Mouse (Mus musculus) limb, embryonic 14.5 days (tissue): ENCODE results near the gene Hspa14. TPM values are rescaled to one million over a fixed set of nuclear protein-coding genes. Genes with fewer than 3 reads are reported as not detected.
A peak's percentile ranks its signal among the peaks of the same experiment; 100 is the strongest.

ENCODE experiments used
- ATAC-seq: fragments of 200-750 bp; cut with Nextera tagmentation; 2 replicates; pipeline ENCODE4 v1.8.0; 2017; ENCODE audit warnings: low read depth, moderate number of reproducible peaks, moderate TSS enrichment; ENCODE audit not compliant: low FRiP score
- DNase-seq: peaks from one replicate; pipeline ENCODE4 v3.0.0-alpha.2; 2015; ENCODE audit warnings: low spot score
- H3K27ac ChIP-seq: fragments of 300-500 bp; sonication (generic); replicated peaks from 2 replicates; pipeline ENCODE4 v1.5.1; 2014; ENCODE audit warnings: low read depth, mild to moderate bottlenecking, low read length, moderate library complexity, mixed read lengths
- H3K27me3 ChIP-seq: fragments of 300-500 bp; sonication (generic); 2 replicates; pipeline ENCODE4 v1.6.1; 2014; ENCODE audit warnings: low read length, mixed read lengths; ENCODE audit not compliant: control insufficient read depth, insufficient read depth
- H3K36me3 ChIP-seq: fragments of 300-500 bp; sonication (generic); 2 replicates; pipeline ENCODE4 v1.6.1; 2014; ENCODE audit warnings: mild to moderate bottlenecking, low read length, moderate library complexity, mixed read lengths; ENCODE audit not compliant: control insufficient read depth, insufficient read depth
- H3K4me1 ChIP-seq: fragments of 300-500 bp; sonication (generic); 2 replicates; pipeline ENCODE4 v1.6.1; 2014; ENCODE audit warnings: antibody characterized with exemption, low read length, mixed read lengths; ENCODE audit not compliant: control insufficient read depth, insufficient read depth
- H3K4me2 ChIP-seq: fragments of 300-500 bp; sonication (generic); replicated peaks from 2 replicates; pipeline ENCODE4 v1.6.1; 2014; ENCODE audit warnings: low read depth, mild to moderate bottlenecking, low read length, moderate library complexity; ENCODE audit not compliant: severe bottlenecking
- H3K4me3 ChIP-seq: fragments of 300-500 bp; sonication (generic); replicated peaks from 2 replicates; pipeline ENCODE4 v1.5.1; 2014; ENCODE audit warnings: low read length
- H3K9ac ChIP-seq: fragments of 300-500 bp; sonication (generic); 2 replicates; pipeline ENCODE4 v1.6.1; 2014; ENCODE audit warnings: mild to moderate bottlenecking, low read depth, low read length, moderate library complexity; ENCODE audit not compliant: severe bottlenecking
- H3K9me3 ChIP-seq: fragments of 300-500 bp; sonication (generic); 2 replicates; pipeline ENCODE4 v1.6.1; 2016; ENCODE audit warnings: low read length; ENCODE audit not compliant: control insufficient read depth
- POLR2A ChIP-seq: fragments of 200-500 bp; IDR thresholded peaks from 2 replicates; pipeline ENCODE4 v1.8.0; 2012; ENCODE audit warnings: inconsistent platforms, mild to moderate bottlenecking, moderate library complexity, borderline replicate concordance; ENCODE audit not compliant: insufficient read depth, insufficient read length; ENCODE audit errors: extremely low read depth
- WGBS: fragments of 180-500 bp; shearing (Covaris S2); extraction: QIAGEN DNeasy Blood & Tissue Kit; methylation state at CpG from one replicate; pipeline ENCODE4 v1.1.7; 2014; 5-methylcytosine and 5-hydroxymethylcytosine counted together
- polyA plus RNA-seq, 2 experiments: library from polyadenylated mRNA; depleted of rRNA in 1 of 2; stranded (reverse) in 1 of 2; unstranded in 1 of 2; fragments of >200 nt; fragmentation: Nextera tagmentation in 1 of 2; extraction: Ambion mirVana in 1 of 2; gene quantifications; 2 replicates each; pipeline versions ENCODE4 v1.2.1 to v1.2.3; 2012 to 2014

The Hspa14 gene
- polyA plus RNA-seq, 2 experiments, result 82.6 to 88.2 TPM

GRCm38 (mm10) chr2:3522558-3522957, 9.9 kb upstream of the Hspa14 start:
- WGBS, result 66% methylated on average over 4 of the region's 4 CpGs
- Histone ChIP-seq H3K9me3 (no peaks in the 10 kb centered on the region), H3K4me3 (no peak overlapping the region), H3K27ac (no peak overlapping the region), H3K27me3 (no peaks in the 10 kb centered on the region), H3K9ac (no peak overlapping the region), H3K4me1 (no peaks in the 10 kb centered on the region), H3K4me2 (no peak overlapping the region), H3K36me3 (no peaks in the 10 kb centered on the region)
- DNase-seq, result no peak
- no peak for TF ChIP-seq POLR2A
- ATAC-seq, result no peak

- H3K27me3 ChIP-seq, result no peaks in the 10 kb centered on the region
- TF ChIP-seq POLR2A, result no peak
- peaks cover 6% of the 10 kb centered on the region for H3K4me1 ChIP-seq
- peaks cover 30% of the 10 kb centered on the region for H3K36me3 ChIP-seq
- H3K4me3 ChIP-seq, result peak overlapping the region; percentile 71
- H3K9ac ChIP-seq, result peak overlapping the region; percentile 77
- ATAC-seq (no peak), DNase-seq (peak; percentile 9)
- peak overlapping the region; percentile 64 for H3K4me2 ChIP-seq
- H3K9me3 ChIP-seq, result no peaks in the 10 kb centered on the region
- under 1% methylated on average over 15 of the region's 15 CpGs for WGBS
- H3K27ac ChIP-seq, result peak overlapping the region; percentile 79
These were observed 538 bp downstream of the Hspa14 start for GRCm38 (mm10) chr2:3512076-3512475.

GRCm38 (mm10) chr2:3500886-3501285, 11.7 kb downstream of the Hspa14 start:
- Histone ChIP-seq H3K4me1 (no peaks in the 10 kb centered on the region), H3K9me3 (no peaks in the 10 kb centered on the region), H3K27me3 (no peaks in the 10 kb centered on the region), H3K36me3 (peaks cover 61% of the 10 kb centered on the region), H3K4me2 (no peak overlapping the region), H3K9ac (no peak overlapping the region), H3K27ac (no peak overlapping the region), H3K4me3 (no peak overlapping the region)
- TF ChIP-seq POLR2A, result no peak
- 94% methylated on average over 5 of the region's 5 CpGs for WGBS
- no peak for ATAC-seq
- no peak for DNase-seq

GRCm38 (mm10) chr2:3499543-3499942, 13.1 kb downstream of the Hspa14 start:
- no peak overlapping the region for H3K4me2 ChIP-seq
- no peaks in the 10 kb centered on the region for H3K27me3 ChIP-seq
- H3K4me3 ChIP-seq, result no peak overlapping the region
- no peak overlapping the region for H3K9ac ChIP-seq
- no peak for ATAC-seq
- no peaks in the 10 kb centered on the region for H3K4me1 ChIP-seq
- H3K9me3 ChIP-seq, result no peaks in the 10 kb centered on the region
- TF ChIP-seq POLR2A, result no peak
- 93% methylated on average over 6 of the region's 6 CpGs for WGBS
- peaks cover 63% of the 10 kb centered on the region for H3K36me3 ChIP-seq
- no peak for DNase-seq
- H3K27ac ChIP-seq, result no peak overlapping the region

- Histone ChIP-seq H3K9me3 (no peaks in the 10 kb centered on the region), H3K4me1 (no peaks in the 10 kb centered on the region), H3K4me3 (no peak overlapping the region), H3K36me3 (peaks cover 82% of the 10 kb centered on the region), H3K27ac (no peak overlapping the region), H3K27me3 (no peaks in the 10 kb centered on the region), H3K4me2 (no peak overlapping the region), H3K9ac (no peak overlapping the region)
- 95% methylated on average over 3 of the region's 3 CpGs for WGBS
- no peak for DNase-seq
- ATAC-seq, result no peak
- TF ChIP-seq POLR2A, result no peak
These were observed 18.7 kb downstream of the Hspa14 start for GRCm38 (mm10) chr2:3493833-3494409.
